Mouse (Mus musculus) heart, embryonic 16.5 days (tissue): Measurements from ENCODE around the gene Mrpl54. TPM values are rescaled to one million over a fixed set of nuclear protein-coding genes. Genes with fewer than 3 reads are reported as not detected.

ENCODE experiments used
- microRNA-seq: library from miRNA; unstranded; fragments of <30 nt; microRNA quantifications from one replicate; pipeline ENCODE4, GENCODE M21; 2017
- polyA plus RNA-seq: library from polyadenylated mRNA; unstranded; fragments of >200 nt; fragmentation: Nextera tagmentation; extraction: Ambion mirVana; gene quantifications from 2 replicates; pipeline ENCODE4 v1.2.1, GENCODE M21; 2015

Mrpl54 gene
- polyA plus RNA-seq, 1 experiment from 2014 or later = 230 TPM

Small RNA genes within 50 kb of the gene (microRNA-seq; reads per million reads assigned to microRNA genes)
- gene Mir3057 = 10.8 reads per million, percentile 28 among the genes with 10 or more reads in this experiment

Other genes with a start within 250 kb of the Mrpl54 start
- gene Diras1, start 241.3 kb downstream of the Mrpl54 start, polyA plus RNA-seq = 0.06 and 0.09 TPM in 2 replicates
- 9.6 and 10.8 TPM in 2 replicates for gene Slc39a3, start 229.5 kb downstream of the Mrpl54 start, polyA plus RNA-seq
- gene Sgta, start 206.8 kb downstream of the Mrpl54 start, polyA plus RNA-seq = 166 and 174 TPM in 2 replicates
- 29.8 and 31.4 TPM in 2 replicates for gene Thop1, start 196.9 kb downstream of the Mrpl54 start, polyA plus RNA-seq
- 0.70 and 1.00 TPM in 2 replicates for gene Creb3l3, start 168.1 kb downstream of the Mrpl54 start, polyA plus RNA-seq
- 143 and 152 TPM in 2 replicates for gene Map2k2, start 161.0 kb downstream of the Mrpl54 start, polyA plus RNA-seq
- gene Zbtb7a, start 131.7 kb downstream of the Mrpl54 start, polyA plus RNA-seq = 25.5 and 30.1 TPM in 2 replicates
- gene Pias4, start 99.0 kb downstream of the Mrpl54 start, polyA plus RNA-seq = 34.7 and 37.5 TPM in 2 replicates
- 435 and 443 TPM in 2 replicates for gene Eef2, start 90.3 kb downstream of the Mrpl54 start, polyA plus RNA-seq
- 33.9 and 40.2 TPM in 2 replicates for gene Dapk3, start 83.9 kb downstream of the Mrpl54 start, polyA plus RNA-seq
- gene 4930442H23Rik, start 83.1 kb downstream of the Mrpl54 start, polyA plus RNA-seq = 0.11 TPM in 2 replicates
- gene Nmrk2, start 64.9 kb downstream of the Mrpl54 start, polyA plus RNA-seq = 11.9 and 14.6 TPM in 2 replicates
- 0.31 and 0.33 TPM in 2 replicates for gene Atcay, start 36.1 kb downstream of the Mrpl54 start, polyA plus RNA-seq
- gene Zfr2, start 33.8 kb downstream of the Mrpl54 start, polyA plus RNA-seq = 5.0 and 6.2 TPM in 2 replicates
- gene Matk, start 14.0 kb downstream of the Mrpl54 start, polyA plus RNA-seq = 2.6 and 2.7 TPM in 2 replicates
- gene Apba3, start within 50 bp of the Mrpl54 start, polyA plus RNA-seq = 62.7 and 63.0 TPM in 2 replicates
- gene Tjp3, start 24.6 kb upstream of the Mrpl54 start, polyA plus RNA-seq = 4.7 and 5.3 TPM in 2 replicates
- gene Pip5k1c, start 26.0 kb upstream of the Mrpl54 start, polyA plus RNA-seq = 31.3 and 33.2 TPM in 2 replicates
- gene Cactin, start 54.2 kb upstream of the Mrpl54 start, polyA plus RNA-seq = 28.1 and 29.6 TPM in 2 replicates
- gene Tbxa2r, start 61.8 kb upstream of the Mrpl54 start, polyA plus RNA-seq = 15.2 and 16.3 TPM in 2 replicates
- 0.08 and 0.11 TPM in 2 replicates for gene Gipc3, start 76.3 kb upstream of the Mrpl54 start, polyA plus RNA-seq
- 86.5 and 86.8 TPM in 2 replicates for gene Hmg20b, start 83.5 kb upstream of the Mrpl54 start, polyA plus RNA-seq
- gene Mfsd12, start 90.6 kb upstream of the Mrpl54 start, polyA plus RNA-seq = 16.5 and 17.6 TPM in 2 replicates
- gene 4930404N11Rik, start 98.9 kb upstream of the Mrpl54 start, polyA plus RNA-seq = 1.8 and 1.9 TPM in 2 replicates
- 74.6 and 82.8 TPM in 2 replicates for gene Fzr1, start 111.6 kb upstream of the Mrpl54 start, polyA plus RNA-seq
- gene Dohh, start 117.5 kb upstream of the Mrpl54 start, polyA plus RNA-seq = 83.4 and 86.2 TPM in 2 replicates
- gene Gm48551, start 117.5 kb upstream of the Mrpl54 start, polyA plus RNA-seq = 2.1 and 2.6 TPM in 2 replicates
- 0.55 and 0.83 TPM in 2 replicates for gene Gm48552, start 122.1 kb upstream of the Mrpl54 start, polyA plus RNA-seq
- 5.0 and 9.2 TPM in 2 replicates for gene Smim24, start 126.1 kb upstream of the Mrpl54 start, polyA plus RNA-seq
- 54.7 and 61.1 TPM in 2 replicates for gene Nfic, start 188.7 kb upstream of the Mrpl54 start, polyA plus RNA-seq
- 0.24 TPM in 2 replicates for gene Celf5, start 215.8 kb upstream of the Mrpl54 start, polyA plus RNA-seq
- 55.7 and 59.8 TPM in 2 replicates for gene Ncln, start 229.5 kb upstream of the Mrpl54 start, polyA plus RNA-seq
- gene S1pr4, start 233.2 kb upstream of the Mrpl54 start, polyA plus RNA-seq = 1.5 and 2.1 TPM in 2 replicates